Mouse (Mus musculus) left cerebral cortex, adult 11 months (tissue): ENCODE data around the gene Stum.

Experiments
- DNase-seq: peaks from one replicate; pipeline ENCODE4 v3.0.0; 2022; ENCODE audit warnings: low spot score

The Stum gene

DNA sequence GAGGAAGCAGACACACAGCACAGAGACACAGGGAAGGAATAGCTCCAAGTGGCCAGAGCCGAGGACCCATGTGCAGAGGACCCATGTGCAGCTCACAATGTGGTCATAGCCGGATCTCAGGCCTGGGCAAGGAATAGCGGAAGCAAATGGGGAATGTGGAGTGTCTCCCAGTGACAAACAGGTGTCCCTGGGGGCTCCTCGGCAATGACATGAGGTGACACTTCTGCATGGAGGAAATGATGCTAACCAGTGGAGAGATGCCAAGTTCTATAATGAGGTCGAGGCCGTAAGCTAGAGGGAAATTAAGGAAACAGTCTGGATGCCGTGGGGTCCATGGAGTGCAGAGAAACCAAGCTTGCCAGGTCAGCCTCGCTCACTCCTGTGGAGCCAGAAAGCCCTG, 54.4 kb downstream of the Stum start:
- DNase-seq, result no peak

DNA sequence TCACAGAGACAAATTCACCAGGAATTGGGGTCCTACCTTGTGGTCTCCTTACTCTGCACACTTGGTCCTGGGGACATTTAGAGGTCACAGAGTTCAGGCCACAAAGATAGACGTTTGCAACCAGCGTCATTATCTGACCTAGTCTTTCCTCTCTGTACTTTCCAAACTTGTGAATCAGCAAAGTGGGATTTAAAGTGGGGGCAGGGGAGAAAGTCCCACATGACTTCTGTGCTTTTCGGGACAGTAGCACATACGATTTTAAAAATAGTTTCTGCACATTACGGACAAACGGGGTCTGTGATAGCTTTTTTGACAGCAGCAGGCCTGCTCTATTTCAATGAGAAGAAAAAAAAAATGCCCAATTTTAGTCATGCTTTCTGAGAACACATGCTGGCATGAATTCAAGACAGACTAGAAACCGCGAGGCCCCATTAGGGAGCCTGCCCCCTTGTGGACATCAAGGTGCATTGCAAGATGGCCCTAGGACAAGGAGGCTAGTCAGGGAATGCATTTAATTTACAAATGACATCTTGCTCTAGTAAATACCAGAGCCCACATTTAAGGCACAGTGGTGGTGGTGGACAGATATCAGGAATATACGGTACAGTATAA, 55.1 kb downstream of the Stum start:
- DNase-seq, result no peak

DNA sequence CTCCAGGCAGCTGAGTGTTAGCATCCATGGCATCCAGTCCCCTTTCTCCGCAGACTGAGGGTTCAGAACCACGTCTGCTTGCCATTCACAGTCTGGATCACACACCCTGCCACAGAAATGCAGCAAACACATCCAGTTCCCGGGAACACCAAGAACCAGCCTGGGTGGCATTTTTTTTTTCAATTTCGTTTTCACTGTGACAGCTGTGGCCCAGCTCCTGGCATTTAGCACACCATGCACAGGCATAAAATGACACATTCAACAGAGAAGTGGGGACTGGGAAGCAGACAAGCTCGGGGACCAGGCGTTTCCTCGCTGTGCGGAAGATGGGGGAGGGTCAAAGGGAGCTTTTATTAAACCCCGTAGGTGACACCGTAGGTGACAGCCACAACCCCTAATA, 55.6 kb downstream of the Stum start:
- peak; percentile 61 for DNase-seq

DNA sequence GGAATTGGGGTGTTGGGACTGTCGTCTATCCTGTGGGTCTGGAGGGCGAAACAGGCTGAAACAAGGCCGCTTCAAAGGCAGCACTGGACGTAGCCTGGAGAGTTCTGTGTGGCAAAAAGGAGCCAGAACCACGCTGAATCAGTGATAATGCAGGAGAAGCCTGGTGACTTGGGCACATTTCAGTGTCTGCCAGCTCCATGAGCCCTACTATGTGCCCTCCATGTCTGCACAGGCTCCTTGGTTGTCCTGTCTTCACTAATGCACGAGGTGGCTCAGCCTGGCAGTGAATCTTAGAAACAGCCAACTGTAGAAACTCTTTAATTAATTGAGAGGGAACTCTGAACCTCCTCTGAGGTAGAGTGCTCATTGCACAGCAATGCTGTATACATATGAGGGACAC, 56.9 kb downstream of the Stum start:
- no peak for DNase-seq

DNA sequence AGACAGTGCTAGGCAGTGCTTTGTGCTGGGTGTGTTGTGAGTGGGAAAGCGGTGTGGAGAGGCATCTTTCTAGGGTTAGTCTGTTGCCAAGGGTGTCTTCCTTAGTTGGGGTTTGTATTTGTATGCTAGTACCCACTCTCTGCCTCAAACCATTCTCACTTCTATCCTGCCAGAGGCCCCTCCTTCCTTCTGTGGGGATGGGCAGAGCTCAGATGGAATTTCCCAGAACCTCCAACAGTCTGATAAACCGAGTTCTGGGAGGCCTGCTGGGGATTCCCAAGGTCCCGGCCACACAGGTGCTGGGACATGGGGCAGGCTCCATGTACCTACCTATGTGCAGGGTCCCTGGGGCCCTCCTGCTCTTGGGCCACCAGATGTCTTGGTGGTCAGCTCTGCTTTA, 59.4 kb downstream of the Stum start:
- no peak for DNase-seq

DNA sequence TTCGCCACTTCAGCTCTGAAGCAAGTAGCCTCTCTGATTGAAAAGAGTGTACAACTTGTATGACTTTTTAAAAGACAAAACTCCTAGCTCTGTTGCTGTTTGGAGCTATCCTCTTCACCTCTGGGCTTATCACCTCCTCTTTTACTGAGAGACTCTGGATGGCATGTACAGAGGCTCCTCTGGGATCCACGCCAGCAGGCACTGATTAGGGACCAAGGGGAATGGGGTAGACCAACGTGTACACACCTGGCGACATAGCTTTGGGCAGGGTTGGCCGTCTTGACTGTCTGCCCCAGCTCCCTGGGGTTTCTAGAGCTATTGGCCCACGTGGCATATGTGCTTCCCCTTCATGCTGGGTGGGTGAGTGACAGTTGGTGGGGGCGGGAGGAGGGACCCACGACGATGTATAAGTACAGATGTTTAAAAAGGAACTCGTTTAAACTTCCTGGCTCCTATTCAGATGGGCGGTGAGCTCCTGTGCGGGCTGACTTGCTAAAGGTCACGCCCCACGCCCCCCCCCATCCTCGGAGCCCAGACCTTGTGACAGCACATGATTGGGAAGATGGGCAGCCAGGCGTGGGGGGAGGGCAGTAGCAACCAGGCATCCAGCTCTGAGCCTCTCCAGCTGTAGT, 60.2 kb downstream of the Stum start:
- no peak for DNase-seq

DNA sequence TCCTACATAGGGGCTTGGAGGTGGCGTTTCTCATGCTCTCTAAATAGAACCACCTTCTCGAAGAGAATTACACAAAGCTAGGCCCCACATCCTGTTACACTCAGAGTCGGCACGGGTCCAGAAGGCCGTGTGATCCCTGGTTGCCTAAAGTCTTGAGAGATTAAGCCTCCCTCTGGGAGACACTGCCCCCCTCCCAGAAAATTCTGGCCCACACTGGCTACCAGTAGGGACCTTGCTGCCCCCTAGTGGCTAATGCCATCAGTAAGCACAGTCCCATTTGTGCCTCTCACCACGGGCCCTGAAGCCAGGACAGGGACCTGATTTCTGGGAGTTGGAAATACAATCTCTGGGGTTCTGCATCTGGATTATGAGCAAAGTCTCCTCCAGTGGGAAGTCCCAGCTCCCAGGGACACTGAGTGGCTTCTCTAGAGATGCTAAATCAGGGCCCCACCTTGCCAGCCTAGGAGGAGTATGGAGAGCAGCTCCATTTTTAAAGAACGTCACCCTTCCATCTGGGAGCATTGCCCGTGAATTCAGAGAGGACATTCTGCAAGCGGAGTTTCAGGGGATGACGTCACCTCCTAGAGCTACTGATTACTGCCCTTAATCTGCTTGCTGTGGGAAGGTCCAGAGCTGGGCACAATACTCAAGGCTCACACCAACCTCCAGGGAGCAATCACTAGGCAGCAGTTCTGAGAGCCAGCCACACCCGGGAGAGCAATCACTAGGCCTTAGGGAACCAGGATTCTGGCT, 61.1 kb downstream of the Stum start:
- DNase-seq, result peak; percentile 63

DNA sequence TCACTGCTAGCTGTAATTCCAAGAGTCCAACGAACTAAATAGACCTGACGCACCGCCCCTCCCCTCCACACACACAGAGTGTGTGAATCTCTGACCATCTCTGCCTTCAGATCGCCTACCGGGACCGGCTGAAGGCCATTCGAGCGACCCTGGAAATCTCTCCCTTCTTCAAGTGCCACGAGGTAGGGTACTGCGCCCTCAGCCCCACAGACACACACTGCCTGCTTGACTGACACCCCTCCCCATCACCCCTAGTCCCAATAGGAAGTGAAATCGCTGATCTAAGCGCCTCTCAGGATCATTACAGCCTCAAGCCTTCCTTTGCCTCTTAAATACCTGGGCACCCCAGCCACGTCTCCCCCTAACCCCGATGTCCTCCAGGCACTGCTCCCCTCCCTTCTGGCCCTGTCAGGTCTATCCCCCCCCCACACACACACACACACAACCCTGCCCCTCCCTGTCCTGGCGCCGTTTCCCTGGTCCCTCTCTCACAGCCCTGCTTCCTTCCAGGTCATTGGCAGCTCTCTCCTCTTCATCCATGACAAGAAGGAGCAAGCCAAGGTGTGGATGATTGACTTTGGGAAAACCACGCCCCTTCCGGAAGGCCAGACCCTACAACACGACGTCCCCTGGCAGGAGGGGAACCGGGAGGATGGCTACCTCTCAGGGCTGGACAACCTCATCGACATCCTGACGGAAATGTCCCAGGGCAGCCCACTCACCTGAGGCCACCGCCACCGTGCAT, 62.0 kb downstream of the Stum start:
- DNase-seq, result no peak

DNA sequence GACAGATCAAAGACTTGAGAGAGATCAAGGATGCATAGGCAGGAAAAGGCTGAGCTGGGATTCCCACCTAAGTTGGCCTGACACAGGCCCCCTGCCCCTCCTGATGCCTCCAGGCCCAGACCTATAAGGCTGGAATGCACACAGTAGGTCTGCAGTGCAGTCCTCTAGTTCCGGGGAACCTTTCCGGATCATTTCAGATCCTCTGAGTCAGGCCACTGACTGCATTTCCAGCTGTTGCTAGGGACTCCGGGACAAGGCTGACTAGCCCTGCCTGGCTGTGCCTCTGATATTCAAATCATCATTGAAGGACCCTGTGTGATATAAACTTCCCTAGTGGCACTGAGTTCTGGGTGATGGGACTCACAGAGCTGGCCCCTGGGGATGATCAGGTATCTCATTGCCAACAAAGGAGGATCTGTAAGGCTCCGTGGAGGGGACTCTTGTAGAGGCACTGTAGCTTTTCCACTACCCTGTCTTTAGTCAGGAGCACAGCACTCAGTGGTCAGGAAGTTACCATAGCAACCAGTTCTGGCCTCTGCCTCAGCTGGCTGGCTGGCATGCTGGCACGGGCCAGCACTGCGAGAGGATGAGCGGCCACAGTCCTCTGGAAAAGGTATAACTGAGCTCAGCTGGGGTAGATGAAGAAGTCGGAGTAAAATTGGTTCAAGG, 62.7 kb downstream of the Stum start:
- no peak for DNase-seq

DNA sequence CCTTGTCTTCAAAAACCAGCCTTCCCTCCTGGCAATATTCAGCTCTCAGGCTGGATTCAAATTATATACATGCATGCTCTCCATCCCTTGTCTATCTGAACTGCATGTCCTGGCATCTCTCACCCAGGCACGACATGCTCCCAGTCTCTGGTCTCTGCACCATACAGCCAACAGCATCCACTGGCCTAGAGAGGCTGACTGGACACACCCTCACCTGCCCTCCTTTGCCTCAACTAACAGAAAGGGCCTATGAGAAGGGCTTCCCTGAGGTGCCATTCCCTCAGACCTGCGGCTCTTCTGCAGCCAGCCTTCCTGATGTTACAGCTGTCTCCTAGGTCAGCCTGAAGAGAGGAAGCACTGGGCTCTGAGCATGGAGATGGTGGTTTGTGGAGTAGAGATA, 64.2 kb downstream of the Stum start:
- no peak for DNase-seq

DNA sequence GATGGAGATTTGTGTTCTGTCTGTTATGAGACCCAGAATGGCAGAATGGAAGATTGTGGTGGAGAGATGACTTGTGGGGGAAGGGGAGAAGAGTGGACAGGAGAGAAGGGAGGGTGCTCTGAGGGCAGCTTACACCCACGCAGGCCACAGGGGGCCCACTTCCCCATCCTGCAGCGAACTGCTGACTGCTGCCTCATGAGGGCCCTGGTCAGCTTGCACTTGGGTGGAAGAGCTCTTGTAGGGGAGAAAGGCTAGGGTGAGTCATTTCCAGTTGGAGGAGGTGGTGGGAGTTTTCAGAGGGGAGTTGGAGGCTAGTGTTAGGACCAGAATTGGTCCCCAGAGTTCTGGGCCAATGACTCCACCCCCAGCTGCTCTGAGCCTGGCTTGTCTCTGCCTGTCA, 66.2 kb downstream of the Stum start:
- DNase-seq, result no peak

DNA sequence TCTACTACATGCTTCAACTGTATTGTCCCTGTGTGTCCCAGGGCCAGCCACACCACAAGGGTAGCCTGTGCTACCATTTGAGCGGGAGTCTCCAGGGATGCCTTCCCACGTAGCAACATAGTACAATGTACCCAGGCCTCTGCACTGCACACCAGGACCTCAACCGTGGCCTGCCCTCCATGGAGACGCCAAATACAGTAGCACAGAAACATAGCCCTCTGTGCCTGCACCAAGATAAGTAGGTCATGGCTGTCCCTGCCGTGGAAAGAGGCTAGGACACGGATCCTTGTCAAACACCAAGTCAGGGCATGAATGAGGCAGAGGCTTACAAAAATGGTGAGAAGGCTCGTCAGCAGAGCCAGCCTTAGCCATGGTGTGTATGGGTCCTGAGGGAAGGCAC, 67.5 kb downstream of the Stum start:
- DNase-seq, result no peak

DNA sequence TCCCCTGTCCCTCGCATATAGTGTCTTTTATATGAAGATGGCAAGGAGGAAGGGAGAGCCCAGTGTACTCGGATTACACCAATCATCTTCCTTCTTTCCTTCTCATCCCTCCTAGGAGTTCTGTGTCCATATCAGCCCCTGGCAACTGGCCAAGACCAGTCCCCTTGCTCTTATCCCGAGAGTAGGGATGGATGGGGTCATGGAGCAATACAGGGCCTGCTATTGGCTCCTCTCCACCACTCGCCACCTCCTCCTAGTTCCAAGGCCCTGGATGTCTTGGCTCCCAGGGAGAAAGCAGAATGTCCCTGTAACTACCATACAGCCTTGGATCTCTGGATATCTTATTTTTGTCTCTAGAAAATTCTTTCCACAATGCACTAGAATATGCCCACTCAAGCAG, 68.2 kb downstream of the Stum start:
- no peak for DNase-seq

DNA sequence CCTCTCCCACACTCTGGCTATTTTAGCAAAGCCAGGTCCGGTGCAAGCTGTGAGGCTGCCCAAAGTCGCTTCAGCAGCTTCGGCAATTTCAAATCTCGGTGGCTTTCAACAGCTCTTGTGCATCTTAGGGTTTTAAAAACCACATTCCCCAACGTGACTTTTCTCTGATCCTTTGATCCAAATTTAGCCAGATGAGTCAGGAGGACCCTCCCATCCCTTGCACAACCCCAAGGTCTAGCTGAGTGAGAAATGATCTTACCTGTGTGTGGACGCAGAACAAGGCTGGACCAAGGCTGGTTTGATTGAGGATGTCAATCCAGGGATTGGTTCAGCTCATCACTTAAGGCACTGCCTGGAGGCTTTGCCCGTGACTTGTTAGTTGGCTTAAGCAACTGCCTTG, 73.0 kb downstream of the Stum start:
- no peak for DNase-seq

DNA sequence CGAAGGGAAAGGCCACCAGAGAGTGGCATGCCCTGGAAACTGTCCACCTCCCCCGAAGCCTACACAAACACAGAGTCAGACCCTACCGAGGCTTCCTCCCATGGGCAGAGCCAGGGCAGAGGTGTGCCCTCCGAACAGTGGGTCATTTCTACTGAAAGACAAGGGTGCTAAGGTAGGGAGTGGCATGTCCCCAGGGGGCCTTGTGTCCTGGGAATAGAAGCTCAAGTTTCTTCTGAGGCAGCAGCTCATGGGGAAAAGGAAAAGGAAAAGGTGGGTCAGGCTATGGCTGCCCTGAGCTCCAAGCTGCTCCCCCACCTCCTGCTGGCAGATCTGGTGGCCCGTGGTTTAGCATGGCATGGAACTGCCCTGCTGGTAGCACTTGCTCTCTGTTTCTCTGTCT, 73.5 kb downstream of the Stum start:
- no peak for DNase-seq

DNA sequence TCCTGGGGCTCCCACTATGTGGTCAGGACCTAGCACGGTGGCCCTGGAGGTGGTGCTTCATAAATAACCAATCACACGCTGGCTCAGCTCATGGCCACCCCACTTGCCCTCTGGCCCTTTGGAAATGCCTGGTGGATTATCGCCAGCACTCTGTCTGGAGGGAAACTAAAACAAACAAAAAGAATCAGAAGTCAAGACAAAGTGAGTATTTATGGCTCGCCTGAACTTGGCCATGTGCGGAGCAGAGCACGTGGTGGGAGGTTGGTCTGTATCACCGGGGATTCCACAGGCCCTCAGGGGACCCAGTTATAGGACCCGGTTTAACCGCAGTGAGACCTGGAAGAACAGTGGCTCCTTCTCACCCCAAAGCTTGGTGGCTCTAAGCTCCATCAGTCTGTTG, 74.5 kb downstream of the Stum start:
- DNase-seq, result no peak

DNA sequence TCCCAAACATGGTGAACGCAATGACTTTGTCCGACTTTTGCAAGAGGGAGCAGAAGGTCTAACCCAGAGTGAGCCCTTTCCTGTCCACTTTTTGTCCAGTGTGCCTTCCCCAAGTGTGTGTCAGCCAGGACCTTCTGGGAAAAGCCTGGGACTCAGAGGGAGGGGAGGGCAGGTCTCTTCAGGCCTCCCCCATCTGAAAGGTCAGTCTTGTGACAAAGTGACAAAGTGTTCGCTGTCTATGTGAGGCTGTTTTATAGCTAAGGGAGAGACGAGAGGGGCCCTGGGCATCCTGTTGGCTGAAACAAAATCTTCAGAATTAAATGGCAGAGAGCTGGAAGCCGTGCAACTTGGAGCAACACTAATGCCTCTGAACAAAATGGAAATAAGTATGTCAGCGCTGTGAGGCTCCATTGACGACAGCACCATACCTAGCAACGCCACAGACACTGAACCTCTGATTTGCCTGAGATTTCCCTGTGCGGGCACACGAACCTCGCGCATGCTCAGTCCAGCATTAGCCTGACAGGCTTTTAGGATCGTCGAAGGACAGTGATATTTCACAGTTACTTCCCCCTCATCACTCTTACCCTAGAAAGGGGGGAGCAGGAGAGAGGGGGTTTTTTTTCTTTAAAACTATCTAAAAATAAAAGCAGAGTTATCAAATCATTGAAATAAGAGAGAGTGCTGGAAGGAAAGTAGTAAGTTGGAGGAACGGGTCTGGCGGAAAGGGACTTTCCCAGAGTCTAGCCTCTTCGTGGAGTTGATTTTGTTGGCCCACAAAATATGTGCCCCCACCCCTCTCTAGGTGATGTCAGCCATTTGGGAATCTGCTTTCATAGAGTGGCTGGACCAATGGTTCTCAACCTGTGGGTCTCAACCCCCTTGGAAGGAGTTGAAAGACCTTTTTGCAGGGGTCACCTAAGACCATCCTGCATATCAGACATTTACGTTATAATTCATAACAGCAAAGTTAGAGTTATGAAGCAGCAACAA, 75.3 kb downstream of the Stum start:
- DNase-seq, result no peak

DNA sequence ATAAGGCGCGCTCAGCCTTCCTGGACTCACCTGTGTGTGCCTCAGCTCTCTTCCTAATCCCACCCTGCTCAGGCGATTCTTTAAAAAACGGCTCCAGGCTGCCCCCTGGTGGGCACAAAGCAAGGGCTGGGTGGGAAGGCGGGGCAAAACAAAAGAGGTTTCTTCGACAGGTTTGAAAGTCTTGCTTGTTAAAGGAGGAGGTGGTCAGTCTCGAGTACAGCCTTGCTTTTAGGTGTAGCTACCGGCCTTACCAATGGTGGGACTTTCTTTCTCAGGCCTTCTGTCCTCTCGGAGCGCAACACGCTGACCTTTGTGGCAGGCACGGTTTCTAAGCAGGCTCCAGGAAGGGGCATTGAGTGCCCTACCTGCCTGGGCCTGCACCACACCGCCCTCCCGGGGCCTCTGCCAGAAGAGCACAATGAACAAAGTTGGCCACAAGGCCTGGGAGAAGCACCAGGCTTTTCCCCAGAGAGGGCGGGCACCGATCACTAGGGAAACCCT, 76.1 kb downstream of the Stum start:
- DNase-seq, result no peak

DNA sequence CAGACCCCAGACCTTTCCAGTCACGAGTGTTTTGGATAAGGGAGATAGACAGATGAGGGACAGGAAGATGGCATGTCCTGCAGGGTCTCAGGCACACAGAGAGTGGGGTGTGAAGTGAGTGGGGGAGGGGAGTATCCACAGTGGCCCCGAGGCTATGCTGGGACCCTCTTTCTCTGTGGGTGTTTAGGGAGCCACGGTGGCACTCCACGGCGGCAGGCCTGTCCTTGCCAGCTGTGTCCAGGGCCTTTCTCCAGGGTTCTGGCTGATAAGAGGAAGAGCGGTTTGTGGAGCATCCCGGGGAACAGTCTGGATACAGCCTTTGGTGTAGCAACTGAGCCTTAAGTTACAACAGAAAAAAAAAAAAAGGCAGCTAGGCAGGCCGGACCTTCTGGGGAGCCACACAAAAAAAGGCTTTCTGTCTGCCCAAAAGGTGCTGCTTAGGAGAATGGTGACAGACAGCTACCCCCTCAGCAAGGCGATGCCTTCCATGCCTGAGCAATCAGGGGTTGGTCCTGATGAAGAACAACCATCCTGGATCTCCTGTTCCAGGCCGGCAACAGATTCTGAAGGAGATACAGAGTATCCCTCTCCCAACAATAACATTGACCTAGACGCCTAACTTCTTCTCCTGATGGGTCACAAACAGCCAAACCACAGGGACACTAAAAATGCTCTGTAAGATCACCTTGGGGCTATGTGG, 76.8 kb downstream of the Stum start:
- DNase-seq, result no peak

DNA sequence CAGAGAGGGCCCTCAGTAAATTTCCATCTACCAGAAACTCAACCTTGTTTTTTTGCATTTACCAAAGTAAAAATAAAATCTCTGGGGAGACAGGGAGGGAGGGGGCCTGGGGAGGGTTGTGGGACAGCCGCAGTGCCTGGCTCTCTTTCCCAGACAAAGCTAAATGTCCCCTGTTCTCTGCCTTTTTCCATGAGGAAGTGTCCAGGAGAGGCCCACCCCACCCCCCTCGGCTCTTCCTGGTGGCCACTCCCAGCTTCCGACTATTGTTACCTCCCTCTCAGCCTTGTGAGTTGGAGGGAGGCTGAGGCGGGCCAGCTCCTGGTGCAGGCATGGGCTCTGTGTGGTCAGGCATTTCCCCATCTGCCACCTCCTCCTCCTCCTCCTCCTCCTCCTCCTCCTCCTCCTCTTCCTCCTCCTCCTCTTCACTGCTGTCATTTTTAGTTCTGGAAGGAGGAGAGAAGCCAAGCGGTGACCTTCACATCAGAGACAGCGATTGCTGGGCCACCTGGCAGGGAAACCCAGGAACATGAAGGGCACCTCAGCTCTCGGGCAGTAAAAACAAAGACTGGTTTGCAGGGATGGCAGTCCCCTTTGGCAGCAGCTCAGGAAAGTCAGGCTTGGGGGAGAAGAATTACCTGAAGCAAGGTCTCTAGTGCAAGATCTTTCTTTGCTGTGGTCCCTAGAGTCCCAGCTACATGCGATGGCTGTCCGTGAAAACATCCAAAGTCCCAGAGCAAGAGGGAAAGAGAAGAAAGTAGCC, 77.5 kb downstream of the Stum start:
- no peak for DNase-seq
